Mouse (Mus musculus) hindbrain, embryonic 11.5 days (tissue): ENCODE results near the gene Zfp46. TPM values are rescaled to one million over a fixed set of nuclear protein-coding genes. Genes with fewer than 3 reads are reported as not detected.
A peak's percentile ranks its signal among the peaks of the same experiment; 100 is the strongest.

Experiments used
- ATAC-seq: fragments of 200-750 bp; cut with Nextera tagmentation; 2 replicates; pipeline ENCODE4 v1.8.0; 2017; ENCODE audit warnings: mild to moderate bottlenecking, moderate TSS enrichment, moderate library complexity; ENCODE audit not compliant: low FRiP score
- DNase-seq: peaks from one replicate; pipeline ENCODE4 v3.0.0-alpha.2; 2015; ENCODE audit warnings: low spot score
- H3K27ac ChIP-seq: fragments of 300-500 bp; sonication (generic); 2 replicates; pipeline ENCODE4 v1.5.1; 2014; ENCODE audit warnings: mild to moderate bottlenecking, low read depth, low read length
- H3K27me3 ChIP-seq: fragments of 300-500 bp; sonication (generic); 2 replicates; pipeline ENCODE4 v1.6.1; 2014; ENCODE audit warnings: mild to moderate bottlenecking, low read length, moderate library complexity, mixed read lengths; ENCODE audit not compliant: control insufficient read depth, insufficient read depth
- H3K36me3 ChIP-seq: fragments of 300-500 bp; sonication (generic); 2 replicates; pipeline ENCODE4 v1.6.1; 2014; ENCODE audit warnings: mild to moderate bottlenecking, low read length, moderate library complexity, mixed read lengths; ENCODE audit not compliant: control insufficient read depth, insufficient read depth
- H3K4me1 ChIP-seq: fragments of 300-500 bp; sonication (generic); replicated peaks from 2 replicates; pipeline ENCODE4 v1.6.1; 2014; ENCODE audit warnings: low read length, mixed read lengths; ENCODE audit not compliant: control insufficient read depth, insufficient read depth
- H3K4me2 ChIP-seq: fragments of 300-500 bp; sonication (generic); replicated peaks from 2 replicates; pipeline ENCODE4 v1.6.1; 2014; ENCODE audit warnings: mild to moderate bottlenecking, low read depth, low read length
- H3K4me3 ChIP-seq: fragments of 300-500 bp; sonication (generic); 2 replicates; pipeline ENCODE4 v1.5.1; 2014; ENCODE audit warnings: low read depth, low read length
- H3K9ac ChIP-seq: fragments of 300-500 bp; sonication (generic); 2 replicates; pipeline ENCODE4 v1.6.1; 2014; ENCODE audit warnings: low read depth, low read length
- H3K9me3 ChIP-seq: fragments of 300-500 bp; sonication (generic); 2 replicates; pipeline ENCODE4 v1.6.1; 2016; ENCODE audit warnings: low read length; ENCODE audit not compliant: control insufficient read depth
- WGBS: fragments of 180-500 bp; shearing (Covaris S2); extraction: QIAGEN DNeasy Blood & Tissue Kit; methylation state at CpG from one replicate; pipeline ENCODE4 v1.1.7; 2014; 5-methylcytosine and 5-hydroxymethylcytosine counted together
- polyA plus RNA-seq: library from polyadenylated mRNA; unstranded; fragments of >200 nt; fragmentation: Nextera tagmentation; extraction: Ambion mirVana; gene quantifications from 2 replicates; pipeline ENCODE4 v1.2.1, GENCODE M21; 2014

Zfp46 gene
- polyA plus RNA-seq, 1 experiment from 2014 or later = 26.2 TPM

DNA sequence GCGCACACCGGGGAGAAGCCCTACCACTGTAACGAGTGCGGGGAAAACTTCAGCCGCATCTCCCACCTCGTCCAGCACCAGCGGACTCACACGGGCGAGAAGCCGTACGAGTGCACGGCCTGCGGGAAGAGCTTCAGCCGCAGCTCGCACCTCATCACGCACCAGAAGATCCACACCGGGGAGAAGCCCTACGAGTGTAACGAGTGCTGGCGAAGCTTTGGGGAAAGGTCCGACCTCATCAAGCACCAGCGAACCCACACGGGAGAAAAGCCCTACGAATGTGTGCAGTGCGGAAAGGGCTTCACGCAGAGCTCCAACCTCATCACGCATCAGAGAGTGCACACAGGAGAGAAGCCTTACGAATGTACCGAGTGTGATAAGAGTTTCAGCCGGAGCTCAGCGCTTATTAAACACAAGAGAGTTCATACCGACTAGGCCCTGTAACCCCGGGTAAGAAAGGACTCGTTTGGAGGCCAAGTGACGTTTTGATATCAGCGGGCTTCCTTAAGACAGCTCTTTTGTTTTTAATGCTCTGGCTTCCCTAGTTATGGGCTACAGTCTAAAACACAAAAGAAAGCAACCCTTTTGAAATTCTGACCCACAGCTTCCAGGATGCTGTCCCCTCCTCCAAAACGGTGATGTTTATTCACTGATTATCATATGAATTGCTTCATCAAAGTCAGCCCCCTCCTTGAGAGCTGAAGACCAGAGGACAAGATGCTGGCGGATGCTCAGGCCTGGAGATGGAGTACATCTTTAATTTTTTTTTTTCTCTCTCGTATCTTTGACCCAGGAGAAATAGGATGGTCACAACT is 6.5 kb downstream of the Zfp46 start:
- Histone ChIP-seq H3K4me1 (peaks cover 13% of the 10 kb centered on the region; the same call in 1 of the 2 replicates), H3K27ac (no peak overlapping the region), H3K36me3 (peaks cover 13% of the 10 kb centered on the region; the same call in 1 of the 2 replicates), H3K9me3 (no peaks in the 10 kb centered on the region), H3K4me2 (peak overlapping the region; percentile 16), H3K27me3 (peaks cover 18% of the 10 kb centered on the region), H3K4me3 (peak overlapping the region; percentile 15; the same call in 1 of the 2 replicates), H3K9ac (peak overlapping the region; percentile 17; the same call in 1 of the 2 replicates)
- ATAC-seq (no peak), DNase-seq (peak; percentile 15)
- WGBS = 33% methylated on average over 39 of the region's 39 CpGs

DNA sequence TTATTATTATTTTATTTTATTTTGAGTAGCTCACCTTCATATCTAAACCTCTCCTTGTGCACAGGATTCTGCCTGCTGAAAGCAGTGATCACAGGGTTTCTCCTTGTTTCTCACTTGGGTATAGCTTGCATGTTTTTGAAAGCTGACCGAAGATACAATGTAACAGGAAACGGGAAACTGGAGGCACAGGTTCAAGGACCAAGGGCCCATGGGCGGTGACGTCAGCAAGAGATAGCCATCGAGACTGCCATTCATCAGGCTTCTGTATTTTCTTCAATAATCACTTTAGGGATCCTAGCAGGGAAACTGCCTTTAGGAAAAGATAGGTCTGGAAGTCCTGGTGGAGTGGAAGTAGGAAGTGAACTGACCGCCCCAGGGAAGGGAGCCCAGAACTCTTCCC is 7.2 kb downstream of the Zfp46 start:
- H3K36me3 ChIP-seq = peaks cover 13% of the 10 kb centered on the region; the same call in 1 of the 2 replicates
- H3K27ac ChIP-seq = no peak overlapping the region
- H3K9ac ChIP-seq = no peak overlapping the region
- ATAC-seq (no peak), DNase-seq (no peak)
- H3K4me1 ChIP-seq = peaks cover 13% of the 10 kb centered on the region; the same call in 1 of the 2 replicates
- WGBS = 89% methylated on average over 6 of the region's 6 CpGs
- H3K4me2 ChIP-seq = no peak overlapping the region
- no peaks in the 10 kb centered on the region for H3K9me3 ChIP-seq
- no peak overlapping the region for H3K4me3 ChIP-seq
- H3K27me3 ChIP-seq = peaks cover 18% of the 10 kb centered on the region

DNA sequence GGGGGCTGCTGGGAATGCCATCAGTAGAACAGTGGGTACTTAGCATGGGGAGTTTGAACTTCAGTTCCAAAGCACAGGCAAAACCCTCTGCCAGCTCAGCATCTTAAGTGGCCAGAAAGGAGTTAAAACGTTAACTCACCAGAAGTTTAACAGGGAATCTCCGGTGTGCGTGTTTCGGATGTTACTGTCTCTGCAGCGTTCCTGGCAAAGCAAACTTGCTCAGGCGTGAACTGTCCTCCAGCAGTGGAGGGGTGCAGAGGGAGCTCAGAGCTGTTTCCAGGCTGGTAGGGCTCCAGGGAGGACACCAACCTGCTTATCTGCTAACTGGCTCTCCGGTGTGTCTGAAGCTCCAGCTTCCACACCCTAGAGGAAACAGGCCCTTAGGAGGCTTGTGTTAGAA is 11.5 kb downstream of the Zfp46 start:
- Histone ChIP-seq H3K9ac (no peak overlapping the region), H3K4me3 (no peak overlapping the region), H3K4me2 (no peak overlapping the region), H3K9me3 (no peaks in the 10 kb centered on the region), H3K27me3 (no peaks in the 10 kb centered on the region), H3K36me3 (0 out of 2 replicates have a peak, but pooled peaks cover 3% of the 10 kb centered on the region), H3K4me1 (peaks cover 3% of the 10 kb centered on the region; the same call in 1 of the 2 replicates), H3K27ac (no peak overlapping the region)
- ATAC-seq (no peak), DNase-seq (no peak)
- WGBS = 75% methylated on average over 7 of the region's 7 CpGs

DNA sequence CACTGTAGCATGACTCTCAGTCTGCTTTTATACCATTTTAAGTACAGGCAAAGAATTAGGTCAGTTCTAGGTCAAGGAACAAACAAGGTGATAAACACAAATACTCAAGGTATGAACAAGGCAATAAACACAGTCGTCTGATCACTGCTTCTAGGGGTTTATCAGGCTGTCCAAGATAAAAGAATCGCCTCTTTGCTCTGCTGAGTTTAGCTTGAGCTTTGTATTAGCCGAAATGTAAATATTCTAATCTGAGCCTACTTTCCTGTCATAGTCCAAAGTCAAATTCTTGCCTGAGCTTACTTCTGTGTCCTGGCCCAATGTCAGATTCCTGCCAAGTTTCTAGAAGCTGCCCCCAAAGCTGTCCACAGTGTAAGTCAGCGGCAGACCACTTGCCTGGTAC is 18.0 kb downstream of the Zfp46 start:
- ATAC-seq = no peak
- no peaks in the 10 kb centered on the region for H3K27me3 ChIP-seq
- H3K4me1 ChIP-seq = no peaks in the 10 kb centered on the region
- DNase-seq = no peak
- 85% methylated on average over 4 of the region's 4 CpGs for WGBS
- H3K36me3 ChIP-seq = no peaks in the 10 kb centered on the region
- H3K9me3 ChIP-seq = no peaks in the 10 kb centered on the region
- no peak overlapping the region for H3K4me3 ChIP-seq
- no peak overlapping the region for H3K9ac ChIP-seq
- no peak overlapping the region for H3K4me2 ChIP-seq
- H3K27ac ChIP-seq = no peak overlapping the region

DNA sequence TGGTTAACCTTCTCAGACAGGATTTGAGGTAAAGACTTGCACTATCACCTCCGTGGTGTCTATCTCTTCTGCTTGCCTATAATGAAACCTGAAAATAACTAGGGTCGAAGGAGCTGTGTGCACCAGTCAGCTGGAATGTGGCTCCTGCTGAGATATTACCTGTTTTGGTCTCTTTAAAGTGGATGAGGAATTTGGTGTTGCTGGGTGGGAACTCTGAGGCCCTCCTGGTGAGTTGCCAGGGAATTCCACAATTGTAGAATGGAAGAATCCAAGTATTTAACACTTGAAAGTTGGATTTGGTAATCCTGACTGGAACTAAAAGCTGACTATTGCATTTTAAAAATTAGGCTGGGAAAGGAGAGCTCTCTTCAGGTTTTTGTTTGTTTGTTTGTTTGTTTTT is 19.7 kb downstream of the Zfp46 start:
- ATAC-seq (no peak), DNase-seq (no peak)
- Histone ChIP-seq H3K9ac (no peak overlapping the region), H3K27me3 (no peaks in the 10 kb centered on the region), H3K4me3 (no peak overlapping the region), H3K36me3 (no peaks in the 10 kb centered on the region), H3K4me2 (no peak overlapping the region), H3K4me1 (no peaks in the 10 kb centered on the region), H3K27ac (no peak overlapping the region), H3K9me3 (no peaks in the 10 kb centered on the region)
- 45% methylated on average over 2 of the region's 2 CpGs for WGBS

DNA sequence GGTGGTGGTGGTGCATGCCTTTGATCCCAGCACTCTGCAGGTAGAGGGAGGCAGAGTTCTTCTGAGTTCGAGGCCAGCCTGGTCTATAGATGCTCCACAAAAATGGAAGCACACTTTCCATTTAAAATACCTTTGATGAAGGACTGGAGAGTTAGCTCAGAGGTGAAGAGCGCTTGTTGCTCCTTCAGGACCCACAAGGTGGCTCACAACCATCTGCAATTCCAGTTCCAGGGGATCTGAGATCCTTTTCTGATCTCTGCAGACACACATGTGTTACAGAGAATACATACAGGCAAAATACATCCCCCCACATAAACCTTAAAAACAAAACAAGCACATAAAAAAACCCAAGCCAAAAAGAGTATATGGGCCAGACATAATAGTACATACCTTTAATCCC is 23.9 kb downstream of the Zfp46 start:
- H3K4me3 ChIP-seq = no peak overlapping the region
- no peaks in the 10 kb centered on the region for H3K9me3 ChIP-seq
- no peak overlapping the region for H3K9ac ChIP-seq
- H3K4me2 ChIP-seq = no peak overlapping the region
- no peak for DNase-seq
- no peak for ATAC-seq
- H3K27ac ChIP-seq = no peak overlapping the region
- H3K27me3 ChIP-seq = no peaks in the 10 kb centered on the region
- 58% methylated on average over 2 of the region's 2 CpGs for WGBS
- no peaks in the 10 kb centered on the region for H3K36me3 ChIP-seq
- no peaks in the 10 kb centered on the region for H3K4me1 ChIP-seq

DNA sequence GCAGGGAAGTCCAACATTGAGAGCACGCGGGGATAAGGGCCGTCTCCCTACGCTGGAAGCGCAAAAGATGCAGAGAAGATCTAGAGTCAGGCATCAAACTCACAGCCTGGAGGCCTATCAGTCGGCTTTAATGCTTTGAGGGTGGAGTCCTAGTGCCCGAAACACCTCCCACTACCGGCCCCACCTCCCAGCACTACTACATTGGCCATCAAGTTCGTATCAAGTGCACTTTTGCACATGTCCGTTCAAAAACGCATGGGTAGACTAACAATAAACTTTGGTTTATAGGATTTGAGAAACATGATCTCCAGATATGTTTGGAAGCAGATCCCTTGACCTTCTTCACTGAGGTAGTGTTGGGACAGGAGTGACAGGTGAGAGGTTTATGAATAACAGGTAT is 25.3 kb downstream of the Zfp46 start:
- DNase-seq = peak; percentile 56
- H3K4me3 ChIP-seq = peak overlapping the region; percentile 100
- 7% methylated on average over 11 of the region's 11 CpGs for WGBS

DNA sequence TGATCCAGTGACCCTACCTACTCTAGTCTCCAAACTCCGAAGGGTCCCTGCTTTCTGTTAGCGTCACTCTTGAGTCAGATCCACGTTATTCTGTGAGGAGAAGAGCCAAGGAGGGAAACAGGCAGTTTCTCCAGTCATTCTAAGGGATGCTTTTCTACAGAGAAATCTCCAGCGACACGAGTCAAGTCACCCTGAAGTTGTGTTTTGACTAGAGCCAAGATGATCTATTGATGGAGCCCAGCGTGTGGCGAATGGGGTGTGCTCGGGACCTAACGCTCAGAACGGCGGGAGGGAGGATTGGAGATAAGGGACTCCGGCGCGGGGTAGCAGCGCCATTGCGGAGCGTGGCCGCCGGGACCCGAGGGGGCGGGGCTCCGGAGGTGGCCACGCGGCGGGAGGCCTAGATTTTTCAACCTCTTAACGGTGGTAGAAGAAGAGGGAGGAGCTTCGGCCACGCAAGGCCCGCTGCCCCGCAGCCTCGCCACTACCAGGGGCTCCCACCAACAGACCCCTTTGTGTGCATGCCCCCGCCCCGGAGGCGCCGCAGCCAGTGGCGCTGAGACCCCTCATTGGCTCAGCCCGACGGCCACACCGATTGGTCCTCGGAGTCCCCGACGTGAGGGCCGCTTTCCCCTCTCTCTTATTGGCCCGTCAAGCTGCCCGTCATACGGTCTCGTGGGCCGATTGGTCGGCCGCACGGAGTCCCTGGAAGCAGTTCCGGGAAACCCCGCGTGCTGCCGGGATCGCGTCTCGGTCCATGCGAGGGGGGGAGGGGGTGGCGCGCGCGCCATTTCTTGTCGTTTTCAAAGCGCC is 26.0 kb downstream of the Zfp46 start, which contains the start of gene Hnrnpr:
Gene Hnrnpr, plus strand, starts transcription at position 714 of the 813 bp plus-strand sequence.
- Histone ChIP-seq H3K27ac (peak within 1 kb of the TSS; percentile 99), H3K9ac (peak within 1 kb of the TSS; percentile 100), H3K4me3 (peak within 1 kb of the TSS; percentile 100), H3K36me3 (no peaks in the 10 kb centered on the region), H3K4me1 (no peaks in the 10 kb centered on the region), H3K27me3 (no peaks in the 10 kb centered on the region), H3K4me2 (peak within 1 kb of the TSS; percentile 50), H3K9me3 (no peaks in the 10 kb centered on the region)
- under 1% methylated on average over 57 of the region's 65 CpGs for WGBS
- peak; percentile 99 for DNase-seq
- peak; percentile 99 for ATAC-seq

More for the DNA sequence above, 25.3 kb downstream of the Zfp46 start:
- H3K4me1 ChIP-seq = no peaks in the 10 kb centered on the region
- H3K36me3 ChIP-seq = no peaks in the 10 kb centered on the region
- no peaks in the 10 kb centered on the region for H3K27me3 ChIP-seq
- H3K9ac ChIP-seq = peak overlapping the region; percentile 68
- peak overlapping the region; percentile 85 for H3K27ac ChIP-seq
- ATAC-seq = no peak
- no peaks in the 10 kb centered on the region for H3K9me3 ChIP-seq
- peak overlapping the region; percentile 50 for H3K4me2 ChIP-seq
